Mouse (Mus musculus) gastrocnemius, postnatal 4 days (tissue): ENCODE results near the gene Cir1. TPM values are rescaled to one million over a fixed set of nuclear protein-coding genes. Genes with fewer than 3 reads are reported as not detected.

Experiments
- DNase-seq, 2 experiments: peaks; one replicate each; pipeline ENCODE4 v3.0.0; 2021 to 2022; ENCODE audit warnings: low spot score in 2 of 2, mixed read lengths in 2 of 2
- long read RNA-seq, 2 experiments: library from polyadenylated mRNA; stranded (forward); transcript quantifications; one replicate each; pipeline ENCODE4 v2.0.0; 2021
- total RNA-seq, 2 experiments: library from RNA; stranded (reverse); gene quantifications; 2 replicates each; pipeline ENCODE4 v1.2.3; 2021

Gene Cir1
- total RNA-seq: 10 to 100 TPM; 16.3 to 16.9 TPM
- long read RNA-seq, experiment 1, partial matches to known transcripts: 0 of 19 reads
- long read RNA-seq, experiment 1, other reads (novel, unspliced or antisense): 19 of 19 reads
- long read RNA-seq, experiment 2, partial matches to known transcripts: 0 of 14 reads
- long read RNA-seq, experiment 2, other reads (novel, unspliced or antisense): 14 of 14 reads

- peak; percentile 88 to 96 for DNase-seq
These were observed at the start of gene Cir1, which contains the start of gene Scrn3 for GRCm38 (mm10) chr2:73312152-73313116. Gene Cir1 (minus strand): TSS chr2:73312701. Gene Scrn3 (plus strand): TSS chr2:73312601.

GRCm38 (mm10) chr2:73360536-73360935 lies 48.0 kb upstream of the Cir1 start:
- DNase-seq: no peak

- no peak for DNase-seq
These were observed 47.4 kb upstream of the Cir1 start for GRCm38 (mm10) chr2:73359941-73360340.

- peak in 1 of 2 experiments; percentile 17 for DNase-seq
These were observed 44.5 kb upstream of the Cir1 start for GRCm38 (mm10) chr2:73357004-73357403.

- DNase-seq: no peak
These were observed 39.5 kb upstream of the Cir1 start for GRCm38 (mm10) chr2:73351927-73352374.

- DNase-seq: no peak
These were observed 39.0 kb upstream of the Cir1 start for GRCm38 (mm10) chr2:73351496-73351895.

- DNase-seq: no peak
These were observed 35.7 kb upstream of the Cir1 start for GRCm38 (mm10) chr2:73348221-73348620.

GRCm38 (mm10) chr2:73347766-73348165 lies 35.3 kb upstream of the Cir1 start:
- DNase-seq: no peak

- no peak for DNase-seq
These were observed 34.6 kb upstream of the Cir1 start for GRCm38 (mm10) chr2:73347136-73347535.

GRCm38 (mm10) chr2:73346345-73347086 lies 34.0 kb upstream of the Cir1 start:
- no peak for DNase-seq

- DNase-seq: no peak
These were observed 32.7 kb upstream of the Cir1 start for GRCm38 (mm10) chr2:73345204-73345603.

GRCm38 (mm10) chr2:73343701-73344100 lies 31.2 kb upstream of the Cir1 start:
- DNase-seq: no peak

GRCm38 (mm10) chr2:73338415-73338814 lies 25.9 kb upstream of the Cir1 start:
- DNase-seq: no peak

- DNase-seq: no peak
These were observed 23.4 kb upstream of the Cir1 start for GRCm38 (mm10) chr2:73335949-73336348.

- no peak for DNase-seq
These were observed 13.4 kb upstream of the Cir1 start for GRCm38 (mm10) chr2:73325871-73326270.

GRCm38 (mm10) chr2:73322991-73323390 lies 10.5 kb upstream of the Cir1 start:
- no peak for DNase-seq

GRCm38 (mm10) chr2:73319218-73319617 lies 6.7 kb upstream of the Cir1 start:
- DNase-seq: no peak

- DNase-seq: no peak
These were observed 4.9 kb upstream of the Cir1 start for GRCm38 (mm10) chr2:73317426-73317825.

- DNase-seq: no peak
These were observed 1.8 kb upstream of the Cir1 start for GRCm38 (mm10) chr2:73314311-73314710.

GRCm38 (mm10) chr2:73313117-73313501 lies 608 bp upstream of the Cir1 start:
- DNase-seq: peak in 1 of 2 experiments; percentile 28

- DNase-seq: no peak
These were observed 6.5 kb downstream of the Cir1 start for GRCm38 (mm10) chr2:73306006-73306405.

GRCm38 (mm10) chr2:73304506-73304905 lies 8.0 kb downstream of the Cir1 start:
- DNase-seq: no peak
